Mouse (Mus musculus) lung, postnatal 14 days (tissue): ENCODE data around the gene Wnt10a.
"Not testable (repeated sequence)": the region's sequence is repeated elsewhere in the genome, so short reads cannot be mapped to it uniquely, and the experiment has no call there.

Source experiments
- DNase-seq: peaks from one replicate; pipeline ENCODE4 v3.0.0; 2021

The Wnt10a gene

DNA sequence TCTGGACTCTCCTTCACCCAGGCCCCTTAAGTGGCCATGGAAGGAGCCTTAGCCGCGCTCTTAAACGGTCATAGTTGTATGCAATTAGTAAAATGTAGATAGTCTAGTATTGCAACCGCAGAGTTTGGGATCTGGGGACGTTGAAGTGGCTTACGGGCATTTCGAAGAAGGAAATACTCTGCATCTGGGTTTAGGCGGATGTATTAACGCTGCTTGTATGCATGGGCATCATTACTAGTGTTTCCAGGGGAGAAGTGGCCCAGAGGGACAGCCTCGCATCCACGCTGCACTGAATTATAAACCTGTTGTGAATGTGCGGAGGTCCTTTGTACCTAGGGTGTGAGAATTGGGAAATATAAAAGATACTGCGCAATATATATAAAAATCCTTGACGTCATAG, 25.9 kb downstream of the Wnt10a start:
- no peak for DNase-seq

DNA sequence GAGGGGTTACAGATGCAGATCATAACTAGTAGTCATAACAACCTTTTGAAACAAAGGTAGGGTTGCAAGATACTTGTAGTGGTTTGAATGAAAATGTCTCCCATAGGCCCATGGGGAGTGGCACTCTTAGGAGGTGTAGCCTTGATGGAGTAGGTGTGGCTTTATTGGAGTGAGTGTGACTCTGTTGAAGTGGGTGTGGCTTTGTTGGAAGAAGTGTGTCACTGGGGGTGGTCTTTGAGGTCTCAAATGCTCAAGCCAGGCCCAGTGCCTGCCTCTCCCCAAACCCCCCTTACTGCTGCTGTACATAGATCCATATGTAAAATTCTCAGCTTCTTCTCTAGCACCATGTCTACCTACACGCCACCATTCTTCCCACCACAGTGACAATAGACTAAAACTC, 27.2 kb downstream of the Wnt10a start:
- DNase-seq = no peak

DNA sequence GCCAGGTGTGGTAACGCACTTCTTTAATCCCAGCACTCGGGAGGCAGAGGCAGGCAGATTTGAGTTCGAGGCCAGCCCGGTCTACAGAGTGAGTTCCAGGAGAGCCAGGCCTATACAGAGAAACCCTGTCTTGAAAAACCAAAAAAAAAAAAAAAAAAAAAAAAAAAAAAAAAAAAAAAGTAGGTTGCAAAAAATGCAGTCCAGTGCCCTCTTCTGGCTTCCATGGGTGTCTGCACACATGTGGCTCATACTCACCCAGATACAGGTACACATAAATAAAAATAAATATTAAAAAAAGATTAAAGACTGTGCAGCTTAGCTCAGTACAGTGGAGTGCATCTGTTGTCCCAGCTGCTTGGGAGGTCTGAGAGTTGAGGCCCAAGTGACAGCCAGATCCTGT, 32.3 kb downstream of the Wnt10a start:
- not testable (repeated sequence) for DNase-seq

DNA sequence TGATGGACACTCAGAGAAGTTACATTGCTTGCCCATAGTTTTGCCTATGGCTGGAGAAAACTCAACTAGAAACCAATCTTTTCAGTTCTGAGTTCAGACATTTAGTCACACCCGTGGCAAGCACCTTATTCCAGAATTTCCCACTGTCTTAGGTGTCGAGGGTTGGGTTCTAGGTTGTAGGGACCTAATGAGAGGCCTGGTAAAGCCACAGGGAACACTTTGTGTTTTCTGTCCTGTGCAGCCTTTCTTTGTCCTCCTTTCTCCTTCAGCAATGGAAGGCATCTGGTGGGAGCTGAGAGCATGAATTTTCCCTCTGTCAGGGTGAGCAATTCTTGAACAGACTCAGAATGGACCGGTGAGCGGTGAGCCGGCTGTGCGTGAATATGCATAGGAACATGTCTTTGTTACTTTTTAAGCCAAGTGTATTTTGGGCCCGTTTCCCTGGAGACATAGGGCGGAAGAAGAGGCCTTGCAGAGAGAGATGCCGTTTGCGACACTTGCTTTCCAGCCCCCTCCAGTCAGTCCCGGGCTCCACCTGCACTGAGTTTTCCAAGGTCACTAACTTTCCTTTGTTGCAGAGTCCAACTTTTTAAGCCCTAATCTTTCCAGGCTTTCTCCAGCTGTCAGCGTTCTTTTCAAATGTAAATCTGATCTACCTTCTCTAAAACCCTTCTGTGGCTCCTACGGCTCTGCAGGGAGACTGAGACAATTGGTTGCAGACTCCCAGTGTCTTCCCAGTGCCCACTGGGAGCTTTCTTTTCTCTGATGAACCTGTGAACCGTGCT, 33.4 kb downstream of the Wnt10a start:
- DNase-seq = no peak

DNA sequence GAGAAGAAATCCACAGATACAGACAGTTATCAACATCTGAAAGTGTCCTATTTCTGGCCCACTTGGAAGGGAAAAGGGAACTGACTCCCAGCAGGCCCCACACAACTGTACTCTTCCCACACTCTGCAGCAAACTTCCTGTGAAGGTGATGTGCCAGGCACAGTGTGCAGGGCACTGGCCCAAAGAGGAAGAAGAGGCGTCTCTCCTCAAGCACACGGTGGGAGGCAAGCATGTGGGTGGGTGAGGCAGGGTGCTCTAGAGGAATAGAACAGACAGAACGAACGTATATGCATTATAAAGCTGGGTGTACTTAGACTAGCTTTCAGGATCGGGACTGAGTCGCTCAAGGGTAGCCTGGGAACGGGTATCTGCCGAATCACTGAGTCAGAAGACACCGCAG, 38.7 kb downstream of the Wnt10a start:
- no peak for DNase-seq

DNA sequence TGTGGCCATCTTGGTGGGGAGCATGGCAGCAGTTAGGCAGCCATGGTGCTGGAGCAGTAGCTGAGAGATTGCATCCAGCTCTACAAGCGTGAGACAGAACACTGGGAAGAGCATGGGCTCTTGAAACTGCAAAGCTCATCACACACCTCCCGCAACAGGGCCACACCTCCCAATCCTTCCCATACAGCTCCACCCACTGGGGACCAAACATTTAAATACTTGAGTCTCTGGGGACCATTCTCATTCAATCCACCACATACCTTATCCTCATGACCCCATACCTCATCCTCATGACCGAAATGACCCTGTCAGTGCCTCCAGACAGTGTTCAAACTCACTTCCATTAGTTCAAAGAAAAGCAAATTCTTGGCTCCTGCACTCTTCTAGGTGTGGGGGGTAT, 41.9 kb downstream of the Wnt10a start:
- DNase-seq = no peak

DNA sequence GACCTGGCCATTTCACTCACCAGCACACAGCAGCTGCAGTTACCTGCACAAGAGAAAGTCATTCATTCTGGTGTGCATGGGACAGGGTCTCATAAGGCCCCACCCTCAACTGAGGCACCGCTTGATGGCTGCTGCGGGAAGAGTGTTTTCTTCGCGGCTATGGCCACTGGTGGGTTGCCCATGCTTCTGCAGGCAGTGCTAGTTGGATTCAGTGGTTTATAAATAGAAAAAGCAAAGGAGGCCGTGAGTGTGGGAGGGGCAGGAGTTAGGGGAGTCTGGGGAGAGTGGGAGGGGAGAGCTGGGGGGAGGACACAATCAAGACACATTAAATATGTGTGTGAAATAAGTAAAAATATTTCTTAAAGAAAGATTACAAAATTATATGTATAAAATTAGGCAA, 51.8 kb downstream of the Wnt10a start:
- no peak for DNase-seq

DNA sequence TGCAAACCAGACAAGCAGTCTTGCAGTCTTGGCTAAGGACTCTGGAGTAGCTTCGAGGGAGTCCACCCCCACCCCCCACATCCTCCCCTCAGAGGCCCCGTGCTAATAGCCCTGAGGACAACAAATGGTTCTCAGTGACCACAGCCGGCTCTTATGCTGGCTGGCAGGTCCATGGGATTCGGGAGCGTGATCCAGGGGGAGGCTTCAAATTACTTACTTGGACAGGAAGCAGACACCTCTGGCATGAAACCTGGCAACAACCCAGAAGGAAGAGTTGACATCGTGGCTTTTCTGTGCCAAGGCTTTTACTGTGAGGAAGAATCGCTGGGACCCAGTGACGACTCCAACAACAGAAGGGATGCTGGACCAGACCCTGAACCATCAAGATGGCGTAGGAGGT, 55.0 kb downstream of the Wnt10a start:
- no peak for DNase-seq

DNA sequence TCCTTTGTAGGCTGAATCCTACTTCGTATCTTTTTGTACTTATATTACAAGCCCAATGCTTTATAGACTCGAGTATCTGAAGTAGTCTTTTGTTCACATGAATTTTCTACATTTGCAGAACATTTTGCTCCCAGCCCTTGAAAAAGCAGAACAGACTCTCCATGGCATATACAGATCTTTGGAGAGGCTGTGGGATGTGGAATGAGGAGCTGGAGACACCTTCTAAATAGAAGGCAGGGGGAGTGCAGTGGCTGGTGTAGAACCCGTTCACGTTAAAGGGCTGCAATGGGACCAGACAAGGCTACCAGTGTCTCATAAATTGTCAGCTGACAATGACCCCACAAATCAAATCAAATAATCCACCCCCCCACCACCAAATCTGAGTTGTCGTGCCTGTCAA, 57.6 kb downstream of the Wnt10a start:
- DNase-seq = no peak

DNA sequence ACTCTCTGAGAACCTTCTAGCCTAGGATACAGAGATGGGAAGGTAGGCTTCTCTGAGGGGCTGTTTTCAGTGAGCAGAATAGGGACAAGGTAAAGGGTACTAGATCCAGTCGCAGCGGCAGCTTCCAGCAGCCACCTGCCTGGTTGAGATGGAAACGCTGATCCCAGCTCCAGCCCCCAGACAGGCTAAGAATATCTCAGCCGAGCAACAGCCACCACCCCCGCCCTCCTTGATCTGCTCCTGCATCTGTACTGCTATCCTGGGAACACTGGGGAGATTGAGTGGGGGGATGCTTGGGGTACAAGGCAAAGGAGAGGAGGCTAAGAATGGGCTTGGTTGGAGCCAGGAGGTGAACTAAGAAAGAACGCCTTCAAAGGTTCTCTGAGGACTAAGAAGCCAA, 58.9 kb downstream of the Wnt10a start:
- DNase-seq = no peak

DNA sequence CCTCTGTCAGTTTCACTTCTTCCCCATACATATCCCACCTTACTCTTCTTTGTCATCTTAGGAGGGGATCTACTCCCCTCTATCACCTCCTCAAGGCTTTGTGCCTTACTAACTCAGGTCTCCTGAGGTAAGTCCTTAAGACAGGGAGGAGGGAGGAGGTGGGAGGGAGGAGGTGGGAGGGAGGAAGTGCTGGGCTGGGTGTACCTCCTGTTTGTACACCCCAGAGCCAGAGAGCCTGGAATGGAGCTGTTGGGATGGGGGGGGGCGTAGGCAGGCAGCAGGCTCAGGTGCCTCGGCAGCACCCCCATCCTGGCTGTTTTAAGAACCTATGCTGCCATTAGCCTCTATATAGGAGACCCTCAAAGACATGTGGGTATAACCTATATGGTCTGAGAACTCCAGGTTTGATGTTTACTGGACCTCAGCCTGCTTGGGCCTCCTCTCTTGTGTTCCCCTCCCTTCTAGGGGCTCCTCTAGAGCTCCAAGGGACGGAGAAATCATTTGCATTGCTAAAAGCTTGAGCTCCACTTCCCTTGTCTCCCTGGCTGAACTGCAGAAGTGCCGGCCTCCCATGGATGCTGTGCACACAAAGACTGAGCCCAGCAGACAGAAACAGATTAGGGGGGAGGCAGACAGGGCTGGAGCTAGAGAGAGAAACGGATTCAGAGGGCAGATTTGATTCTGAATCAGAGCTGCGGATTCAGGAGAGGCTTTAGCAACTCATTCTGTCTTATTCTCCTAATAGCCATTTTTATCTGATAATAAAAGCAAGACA, 59.9 kb downstream of the Wnt10a start:
- no peak for DNase-seq
